Mouse (Mus musculus): ENCODE results near the gene Prtn3. TPM values are rescaled to one million over a fixed set of nuclear protein-coding genes. Genes with fewer than 3 reads are reported as not detected.

Prtn3 gene
- polyA plus RNA-seq, 1 experiment from 2014 or later: 1.8 TPM

DNA sequence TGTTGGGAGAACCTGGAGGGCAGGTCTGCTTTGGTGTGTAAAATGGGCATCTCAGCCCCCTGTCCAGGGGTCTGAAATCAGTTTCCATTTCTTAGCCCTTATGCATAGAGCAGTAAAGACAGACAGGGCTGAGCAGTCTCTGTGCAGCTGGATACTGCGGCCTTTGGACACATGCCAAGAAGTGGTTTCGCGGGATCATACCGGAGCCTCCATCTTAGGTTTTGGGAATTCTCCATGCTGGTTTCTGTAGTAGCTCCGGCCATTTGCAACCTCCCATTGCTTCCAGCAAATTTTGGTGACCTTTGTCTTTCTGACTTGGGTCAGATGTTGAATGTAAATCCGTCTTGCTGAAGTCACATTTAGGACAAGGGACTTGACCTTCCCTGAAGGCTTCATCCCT is 30.8 kb upstream of the Prtn3 start:
- 69% methylated on average over 6 of the region's 6 CpGs for WGBS
- Histone ChIP-seq H3K4me3 (no peak overlapping the region), H3K36me3 (no peaks in the 10 kb centered on the region), H3K4me2 (no peak overlapping the region), H3K4me1 (replicated peaks) (peaks cover 36% of the 10 kb centered on the region), H3K27me3 (replicated peaks) (no peaks in the 10 kb centered on the region), H3K27ac (ENCODE audit: poor library complexity, severe bottlenecking) (no peak overlapping the region), H3K9ac (no peak overlapping the region), H3K9me3 (replicated peaks) (no peaks in the 10 kb centered on the region)
- no peak for ATAC-seq (ENCODE audit: insufficient number of reproducible peaks, low FRiP score)

DNA sequence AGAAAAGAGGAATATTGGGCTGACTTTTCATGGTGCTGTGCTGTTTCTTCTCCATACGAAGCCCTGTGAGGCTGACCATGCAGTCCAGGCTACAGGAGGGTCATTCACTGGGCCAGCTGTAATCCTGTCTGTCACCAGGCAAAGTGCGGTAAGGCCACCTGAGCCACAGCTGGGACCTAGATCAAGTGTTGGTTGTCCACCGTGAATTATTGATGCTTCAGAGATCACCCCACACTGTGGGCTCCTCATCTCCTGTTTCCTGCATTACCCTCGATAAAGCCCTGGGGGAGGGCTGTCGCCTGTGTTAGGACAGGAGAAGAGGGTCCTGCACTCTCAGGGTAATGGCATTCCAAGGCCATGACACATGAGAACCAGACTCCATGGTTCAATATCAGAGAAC is 27.7 kb upstream of the Prtn3 start:
- Histone ChIP-seq H3K4me2 (no peak overlapping the region), H3K36me3 (no peaks in the 10 kb centered on the region), H3K4me3 (no peak overlapping the region), H3K27me3 (replicated peaks) (no peaks in the 10 kb centered on the region), H3K4me1 (replicated peaks) (peaks cover 51% of the 10 kb centered on the region), H3K9me3 (replicated peaks) (no peaks in the 10 kb centered on the region), H3K9ac (no peak overlapping the region), H3K27ac (ENCODE audit: poor library complexity, severe bottlenecking) (no peak overlapping the region)
- ATAC-seq (ENCODE audit: insufficient number of reproducible peaks, low FRiP score): no peak
- WGBS: 45% methylated on average over 5 of the region's 5 CpGs

DNA sequence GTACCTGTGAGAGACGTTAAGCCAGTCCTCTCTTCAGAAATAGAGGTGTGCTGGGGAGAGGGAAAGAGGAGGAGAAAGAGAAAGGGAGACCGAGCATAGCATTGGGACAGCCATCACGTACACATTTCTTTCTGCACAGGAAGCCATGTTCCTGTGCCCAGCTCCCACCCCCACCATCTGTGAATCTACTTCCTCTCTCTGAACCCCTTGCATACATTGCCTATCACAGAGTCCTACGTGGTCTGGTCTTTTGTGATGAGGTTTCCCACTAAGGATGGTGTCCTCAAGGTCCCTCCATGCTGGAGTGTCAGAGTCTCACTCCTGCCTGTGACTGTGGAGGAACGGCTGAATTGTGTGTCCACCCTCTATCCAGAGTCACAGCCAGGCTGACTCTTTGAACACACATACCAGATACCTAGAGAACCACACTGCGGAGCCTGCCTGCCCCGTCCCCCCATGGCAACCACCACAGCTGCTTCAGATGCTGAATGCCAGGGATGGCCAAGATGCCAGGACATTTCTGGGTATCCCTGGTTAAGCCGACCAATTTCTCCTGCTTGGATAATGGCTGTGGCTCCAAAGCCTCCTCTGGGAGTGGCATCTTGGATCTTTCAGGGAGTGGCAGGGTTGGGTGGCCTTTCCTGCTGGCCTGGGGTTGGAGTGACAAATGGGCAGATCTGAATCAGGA is 24.2 kb upstream of the Prtn3 start:
- Histone ChIP-seq H3K27ac (ENCODE audit: poor library complexity, severe bottlenecking) (no peak overlapping the region), H3K4me3 (no peak overlapping the region), H3K36me3 (no peaks in the 10 kb centered on the region), H3K27me3 (replicated peaks) (no peaks in the 10 kb centered on the region), H3K9ac (no peak overlapping the region), H3K4me1 (replicated peaks) (peaks cover 42% of the 10 kb centered on the region), H3K9me3 (replicated peaks) (no peaks in the 10 kb centered on the region), H3K4me2 (no peak overlapping the region)
- WGBS: 71% methylated on average over 8 of the region's 8 CpGs
- no peak for ATAC-seq (ENCODE audit: insufficient number of reproducible peaks, low FRiP score)

DNA sequence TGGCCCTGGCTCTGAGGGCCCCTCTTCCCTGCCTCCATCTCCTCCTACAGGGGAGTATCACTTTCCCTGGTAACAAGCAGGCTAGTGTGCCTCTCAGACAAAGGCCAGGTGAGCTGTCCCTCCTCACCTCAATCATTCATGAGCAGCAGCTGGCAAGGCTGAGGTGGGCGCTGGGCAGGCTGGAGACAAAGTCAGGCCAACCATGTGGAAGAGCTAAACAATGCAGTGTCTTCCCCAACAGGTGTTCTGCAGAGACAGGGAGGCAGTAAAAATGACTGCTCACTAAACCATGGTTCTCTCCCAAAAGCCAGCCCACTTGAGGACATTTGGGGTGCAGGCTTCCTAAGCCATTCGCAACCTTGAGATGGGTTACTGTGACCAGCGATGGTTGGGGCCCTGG is 22.6 kb upstream of the Prtn3 start:
- peak overlapping the region; percentile 100 for H3K27ac ChIP-seq (ENCODE audit: poor library complexity, severe bottlenecking)
- peaks cover 5% of the 10 kb centered on the region for H3K36me3 ChIP-seq
- no peaks in the 10 kb centered on the region for H3K9me3 ChIP-seq (replicated peaks)
- 82% methylated on average over 3 of the region's 3 CpGs for WGBS
- H3K9ac ChIP-seq: peak overlapping the region; percentile 99
- H3K27me3 ChIP-seq (replicated peaks): no peaks in the 10 kb centered on the region
- peak overlapping the region; percentile 92; the same call in 1 of the 2 replicates for H3K4me3 ChIP-seq
- H3K4me1 ChIP-seq (replicated peaks): peaks cover 42% of the 10 kb centered on the region
- H3K4me2 ChIP-seq: peak overlapping the region; percentile 99
- no peak for ATAC-seq (ENCODE audit: insufficient number of reproducible peaks, low FRiP score)

DNA sequence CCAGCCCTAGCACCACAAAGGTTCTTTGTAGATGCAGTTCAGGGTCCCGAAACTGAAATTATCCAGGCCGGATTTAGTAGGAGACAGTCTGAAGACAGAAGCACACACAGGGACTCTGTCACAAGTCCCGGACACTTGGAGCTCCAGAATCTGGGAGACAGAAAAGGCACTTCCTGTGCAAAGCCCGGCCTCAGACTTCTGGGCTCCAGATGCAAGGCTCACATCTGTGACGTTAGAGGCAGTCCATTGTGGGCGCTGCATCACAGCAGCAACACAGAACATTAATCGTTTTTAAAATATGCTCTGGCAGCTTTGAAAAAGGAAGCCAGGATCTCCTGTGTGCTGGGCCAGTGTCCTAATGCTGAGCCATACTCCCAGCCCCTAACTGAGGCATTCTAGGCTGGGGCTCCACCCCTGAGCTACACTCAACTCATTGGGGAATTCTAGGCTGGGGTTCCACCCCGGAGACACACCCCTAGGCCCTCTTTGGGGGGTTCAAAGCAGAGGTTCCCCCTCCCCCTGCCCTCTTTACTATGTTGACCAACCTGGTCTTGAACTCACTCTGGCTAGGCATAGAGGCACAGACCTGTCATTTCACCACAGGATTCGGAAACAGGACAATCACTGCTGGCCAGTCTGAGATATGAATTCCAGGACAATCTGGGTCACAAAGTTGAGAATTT is 22.0 kb upstream of the Prtn3 start:
- Histone ChIP-seq H3K36me3 (peaks cover 11% of the 10 kb centered on the region), H3K4me2 (peak overlapping the region; percentile 99), H3K4me1 (replicated peaks) (peaks cover 46% of the 10 kb centered on the region), H3K9me3 (replicated peaks) (no peaks in the 10 kb centered on the region), H3K27ac (ENCODE audit: poor library complexity, severe bottlenecking) (peak overlapping the region; percentile 100), H3K27me3 (replicated peaks) (no peaks in the 10 kb centered on the region), H3K9ac (peak overlapping the region; percentile 99), H3K4me3 (peak overlapping the region; percentile 92)
- 54% methylated on average over 9 of the region's 9 CpGs for WGBS
- ATAC-seq (ENCODE audit: insufficient number of reproducible peaks, low FRiP score): no peak

DNA sequence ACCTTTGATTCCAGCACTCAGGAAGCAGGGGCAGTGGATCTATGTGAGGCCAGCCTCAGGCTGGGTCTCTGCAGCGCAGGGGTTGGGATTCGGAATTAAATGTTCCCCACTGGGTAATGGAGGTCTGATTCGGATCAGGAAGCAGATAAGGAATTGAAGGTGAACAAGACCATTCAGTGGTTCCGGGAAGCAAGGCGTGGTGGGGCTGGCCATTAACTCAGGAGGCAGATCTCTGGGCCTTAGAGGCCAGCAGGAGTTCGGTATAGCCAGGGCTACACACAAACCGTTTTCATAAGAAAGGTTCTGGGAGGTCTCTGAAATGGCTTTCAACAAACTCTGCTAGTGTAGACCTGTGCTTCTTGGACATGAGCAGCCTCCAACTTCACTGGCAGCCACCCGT is 21.4 kb upstream of the Prtn3 start:
- Histone ChIP-seq H3K27ac (ENCODE audit: poor library complexity, severe bottlenecking) (peak overlapping the region; percentile 100), H3K9ac (peak overlapping the region; percentile 99), H3K4me1 (replicated peaks) (peaks cover 51% of the 10 kb centered on the region), H3K4me2 (peak overlapping the region; percentile 99), H3K36me3 (peaks cover 14% of the 10 kb centered on the region), H3K9me3 (replicated peaks) (no peaks in the 10 kb centered on the region), H3K4me3 (peak overlapping the region; percentile 92), H3K27me3 (replicated peaks) (no peaks in the 10 kb centered on the region)
- WGBS: 29% methylated on average over 8 of the region's 8 CpGs
- no peak for ATAC-seq (ENCODE audit: insufficient number of reproducible peaks, low FRiP score)

DNA sequence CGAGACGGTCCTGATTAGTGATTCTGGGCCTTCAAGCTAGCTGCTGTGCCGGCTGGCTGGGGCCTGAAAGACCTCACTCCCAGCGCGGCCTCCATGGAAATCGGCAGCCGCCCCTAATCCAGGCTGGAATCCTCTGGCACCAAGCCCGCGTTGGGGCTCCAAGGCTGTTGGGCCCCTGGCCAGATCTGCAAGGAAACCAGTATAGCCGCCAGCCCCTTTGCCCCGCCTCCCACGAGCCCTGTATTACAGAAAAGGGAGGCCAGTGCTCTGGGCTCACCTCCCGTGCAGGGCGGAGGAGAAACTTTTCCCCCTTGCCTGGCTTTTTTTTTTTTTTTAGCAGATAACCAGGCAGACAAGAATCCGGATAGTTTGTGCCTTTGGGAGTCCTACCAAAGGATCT is 20.9 kb upstream of the Prtn3 start:
- Histone ChIP-seq H3K27ac (ENCODE audit: poor library complexity, severe bottlenecking) (peak overlapping the region; percentile 100), H3K27me3 (replicated peaks) (no peaks in the 10 kb centered on the region), H3K36me3 (peaks cover 17% of the 10 kb centered on the region), H3K9me3 (replicated peaks) (no peaks in the 10 kb centered on the region), H3K9ac (peak overlapping the region; percentile 99), H3K4me3 (peak overlapping the region; percentile 92), H3K4me1 (replicated peaks) (peaks cover 57% of the 10 kb centered on the region), H3K4me2 (peak overlapping the region; percentile 99)
- peak; percentile 60 for ATAC-seq (ENCODE audit: insufficient number of reproducible peaks, low FRiP score)
- under 1% methylated on average over 15 of the region's 15 CpGs for WGBS

DNA sequence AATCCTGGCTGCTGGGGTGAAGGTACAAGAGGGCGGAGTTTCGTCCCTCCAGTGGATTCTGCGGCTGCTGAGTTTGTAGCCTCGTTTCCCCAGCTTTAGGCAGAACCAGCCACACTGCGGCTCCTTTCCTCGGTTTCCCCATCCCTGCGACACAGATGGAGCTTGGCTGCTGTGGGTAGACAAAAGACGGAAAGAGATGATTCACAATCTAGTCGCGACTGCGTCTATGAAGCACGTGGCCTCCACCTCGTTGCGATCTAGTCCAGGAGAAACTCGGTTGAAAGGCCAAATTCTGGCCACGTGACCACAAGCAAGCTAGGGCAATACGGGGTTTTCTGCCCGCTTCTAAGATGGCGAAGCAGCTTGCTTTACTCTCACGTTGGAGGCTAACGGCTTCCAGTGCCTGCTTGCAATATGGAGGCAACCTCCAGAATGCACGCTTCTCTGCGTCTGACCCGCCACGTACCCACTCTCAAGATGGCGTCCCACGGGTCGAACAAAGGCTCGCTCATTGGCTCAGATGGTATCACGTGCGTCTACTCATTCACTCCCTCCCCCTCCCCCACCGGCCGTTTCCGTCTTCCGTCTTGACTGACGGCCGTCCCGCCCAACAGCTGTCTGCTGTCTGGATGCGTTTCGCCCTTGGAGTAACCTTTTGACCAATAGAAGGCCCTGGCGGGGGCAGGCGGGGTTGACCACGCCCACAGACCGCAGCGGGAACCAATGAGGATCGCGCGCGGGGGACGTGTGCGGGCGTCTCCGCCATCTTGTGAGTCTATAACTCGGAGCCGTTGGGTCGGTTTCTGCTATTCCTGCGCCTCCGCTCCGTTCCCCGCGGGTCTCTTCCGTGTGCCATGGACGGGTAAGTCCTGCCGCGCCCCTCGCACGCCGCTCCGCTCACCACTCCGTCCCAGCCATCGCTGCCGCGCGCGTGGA is 20.1 kb upstream of the Prtn3 start, which contains the start of gene Ptbp1:
Ptbp1 (plus strand) TSS at position 568 of the 936 bp plus-strand sequence.
- H3K4me2 ChIP-seq: peak within 1 kb of the TSS; percentile 99
- H3K4me3 ChIP-seq: peak within 1 kb of the TSS; percentile 92
- peak within 1 kb of the TSS; percentile 100 for H3K27ac ChIP-seq (ENCODE audit: poor library complexity, severe bottlenecking)
- H3K36me3 ChIP-seq: peaks cover 24% of the 10 kb centered on the region
- H3K4me1 ChIP-seq (replicated peaks): peaks cover 64% of the 10 kb centered on the region
- ATAC-seq (ENCODE audit: insufficient number of reproducible peaks, low FRiP score): peak; percentile 92
- no peaks in the 10 kb centered on the region for H3K9me3 ChIP-seq (replicated peaks)
- H3K9ac ChIP-seq: peak within 1 kb of the TSS; percentile 99
- H3K27me3 ChIP-seq (replicated peaks): no peaks in the 10 kb centered on the region
- WGBS: under 1% methylated on average over 75 of the region's 75 CpGs

DNA sequence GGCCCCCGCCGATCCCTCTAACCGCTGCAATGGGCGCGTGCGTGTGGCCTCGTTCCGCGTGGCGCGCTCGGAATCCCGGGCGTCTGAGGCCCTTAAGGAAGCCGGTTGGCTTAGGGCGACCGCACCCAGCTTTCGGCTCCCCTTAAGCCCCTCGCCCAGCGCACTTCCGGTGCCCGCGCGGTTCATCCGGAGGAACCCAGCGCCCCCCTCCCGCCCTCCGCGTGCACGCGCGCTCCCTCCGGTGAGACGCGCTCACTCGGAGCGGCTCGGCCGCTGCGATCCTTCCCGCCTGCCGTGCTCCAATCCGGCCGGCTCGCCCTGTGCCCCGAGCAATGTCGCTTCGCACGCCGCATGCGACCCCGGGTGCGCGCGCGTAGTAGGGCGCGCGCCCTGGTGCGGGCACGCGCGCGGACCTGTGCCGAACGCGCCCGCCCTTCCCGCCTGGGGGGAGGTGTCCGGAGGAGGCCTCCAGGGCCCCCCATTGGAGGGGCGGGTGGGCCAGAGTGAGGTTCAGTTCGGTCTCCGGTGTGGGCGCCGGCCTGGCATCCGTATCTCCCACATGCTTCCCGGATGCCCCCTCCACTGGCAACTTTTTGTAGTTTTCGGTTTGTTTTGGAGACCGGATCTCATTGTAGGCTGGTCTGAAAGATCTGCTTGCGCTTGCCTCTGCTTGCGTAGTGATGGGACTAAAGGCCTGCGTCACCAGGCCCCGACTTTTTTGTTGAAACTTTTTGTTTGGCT is 19.3 kb upstream of the Prtn3 start:
- peaks cover 32% of the 10 kb centered on the region for H3K36me3 ChIP-seq
- ATAC-seq (ENCODE audit: insufficient number of reproducible peaks, low FRiP score): peak; percentile 27
- H3K4me3 ChIP-seq: peak overlapping the region; percentile 92
- H3K9ac ChIP-seq: peak overlapping the region; percentile 99
- no peaks in the 10 kb centered on the region for H3K27me3 ChIP-seq (replicated peaks)
- under 1% methylated on average over 81 of the region's 83 CpGs for WGBS
- no peaks in the 10 kb centered on the region for H3K9me3 ChIP-seq (replicated peaks)
- peak overlapping the region; percentile 100 for H3K27ac ChIP-seq (ENCODE audit: poor library complexity, severe bottlenecking)
- H3K4me1 ChIP-seq (replicated peaks): peaks cover 70% of the 10 kb centered on the region
- peak overlapping the region; percentile 99 for H3K4me2 ChIP-seq

DNA sequence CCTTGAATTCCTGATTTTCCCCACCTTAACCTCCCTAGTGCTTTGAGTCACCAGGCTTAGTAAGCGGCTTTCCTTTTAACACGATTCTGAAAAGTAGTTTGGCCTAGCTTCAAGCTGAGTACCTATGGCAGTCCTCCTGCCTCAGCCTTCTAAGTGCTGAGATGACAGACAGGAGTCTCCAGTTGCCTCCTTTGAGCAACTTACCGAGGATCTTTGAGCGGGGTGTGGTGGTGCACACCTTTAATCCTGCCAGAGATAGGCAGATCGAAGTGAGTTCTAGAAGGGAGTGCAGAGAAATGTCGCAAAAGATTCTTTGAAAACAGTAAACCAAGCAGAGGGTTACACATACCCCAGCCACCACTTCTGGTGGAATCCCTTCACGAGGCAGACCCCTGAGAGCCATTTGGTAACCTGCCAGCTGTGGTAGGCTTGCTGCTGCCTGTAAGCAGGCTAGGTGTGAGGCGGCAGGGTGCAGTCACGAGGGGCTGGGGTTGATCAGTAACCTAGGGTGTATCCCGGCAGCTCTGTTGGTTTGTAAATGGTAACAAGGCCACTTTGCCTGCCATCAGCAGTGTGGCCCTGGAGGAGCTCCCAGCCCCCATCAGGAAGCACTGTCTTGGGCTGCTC is 18.6 kb upstream of the Prtn3 start:
- under 1% methylated on average over 10 of the region's 10 CpGs for WGBS
- Histone ChIP-seq H3K4me3 (peak overlapping the region; percentile 92), H3K36me3 (peaks cover 39% of the 10 kb centered on the region), H3K27ac (ENCODE audit: poor library complexity, severe bottlenecking) (peak overlapping the region; percentile 100), H3K9me3 (replicated peaks) (no peaks in the 10 kb centered on the region), H3K4me1 (replicated peaks) (peaks cover 67% of the 10 kb centered on the region), H3K4me2 (peak overlapping the region; percentile 99), H3K9ac (peak overlapping the region; percentile 99), H3K27me3 (replicated peaks) (no peaks in the 10 kb centered on the region)
- no peak for ATAC-seq (ENCODE audit: insufficient number of reproducible peaks, low FRiP score)
